Mouse (Mus musculus) hindbrain, embryonic 14.5 days (tissue): Measurements from ENCODE around the gene Trpd52l3. TPM values are rescaled to one million over a fixed set of nuclear protein-coding genes. Genes with fewer than 3 reads are reported as not detected.

Source experiments
- ATAC-seq: fragments of 200-750 bp; cut with Nextera tagmentation; 2 replicates; pipeline ENCODE4 v1.8.0; 2017; ENCODE audit warnings: moderate number of reproducible peaks, mild to moderate bottlenecking, moderate TSS enrichment, moderate library complexity; ENCODE audit not compliant: low FRiP score
- DNase-seq: peaks from one replicate; pipeline ENCODE4 v3.0.0-alpha.2; 2015; ENCODE audit warnings: low spot score
- H3K27ac ChIP-seq: fragments of 300-500 bp; sonication (generic); 2 replicates; pipeline ENCODE4 v1.5.1; 2014; ENCODE audit warnings: mild to moderate bottlenecking, moderate library complexity
- H3K27me3 ChIP-seq: fragments of 300-500 bp; sonication (generic); 2 replicates; pipeline ENCODE4 v1.6.1; 2014; ENCODE audit warnings: mild to moderate bottlenecking, low read length, mixed read lengths; ENCODE audit not compliant: control insufficient read depth, insufficient read depth
- H3K36me3 ChIP-seq: fragments of 300-500 bp; sonication (generic); replicated peaks from 2 replicates; pipeline ENCODE4 v1.6.1; 2014; ENCODE audit not compliant: control insufficient read depth, insufficient read depth
- H3K4me1 ChIP-seq: fragments of 300-500 bp; sonication (generic); replicated peaks from 2 replicates; pipeline ENCODE4 v1.6.1; 2014; ENCODE audit warnings: antibody characterized with exemption, low read length, mixed read lengths; ENCODE audit not compliant: control insufficient read depth, insufficient read depth
- H3K4me2 ChIP-seq: fragments of 300-500 bp; sonication (generic); replicated peaks from 2 replicates; pipeline ENCODE4 v1.6.1; 2014; ENCODE audit warnings: mild to moderate bottlenecking, moderate library complexity
- H3K4me3 ChIP-seq: fragments of 300-500 bp; sonication (generic); replicated peaks from 2 replicates; pipeline ENCODE4 v1.5.1; 2014; ENCODE audit warnings: mild to moderate bottlenecking, low read length
- H3K9ac ChIP-seq: fragments of 300-500 bp; sonication (generic); 2 replicates; pipeline ENCODE4 v1.6.1; 2014
- H3K9me3 ChIP-seq: fragments of 300-500 bp; sonication (generic); 2 replicates; pipeline ENCODE4 v1.6.1; 2016; ENCODE audit warnings: low read length; ENCODE audit not compliant: control insufficient read depth
- WGBS: fragments of 180-500 bp; shearing (Covaris S2); extraction: QIAGEN DNeasy Blood & Tissue Kit; methylation state at CpG from one replicate; pipeline ENCODE4 v1.1.7; 2014; 5-methylcytosine and 5-hydroxymethylcytosine counted together
- polyA plus RNA-seq: library from polyadenylated mRNA; unstranded; fragments of >200 nt; fragmentation: Nextera tagmentation; extraction: Ambion mirVana; gene quantifications from 2 replicates; pipeline ENCODE4 v1.2.1, GENCODE M21; 2014

Gene Trpd52l3
- polyA plus RNA-seq, 1 experiment from 2014 or later = not detected

- ATAC-seq (no peak), DNase-seq (no peak)
- whole genome bisulfite sequencing = 94% methylated on average over 2 of the region's 2 CpGs
Measured at GRCm38 (mm10) chr19:30043691-30044090, 40.1 kb downstream of the Trpd52l3 start.

GRCm38 (mm10) chr19:30044630-30045029 lies 41.0 kb downstream of the Trpd52l3 start:
- Histone ChIP-seq H3K27ac (no peak overlapping the region), H3K4me2 (no peak overlapping the region), H3K9ac (no peak overlapping the region), H3K4me3 (no peak overlapping the region), H3K9me3 (no peaks in the 10 kb centered on the region), H3K4me1 (no peaks in the 10 kb centered on the region), H3K36me3 (peaks cover 16% of the 10 kb centered on the region; the same call in 1 of the 2 replicates), H3K27me3 (no peaks in the 10 kb centered on the region)
- DNase-seq (no peak), ATAC-seq (no peak)
- 97% methylated on average over 1 of the region's 1 CpGs for WGBS

More at GRCm38 (mm10) chr19:30043691-30044090, 40.1 kb downstream of the Trpd52l3 start:
- Histone ChIP-seq H3K4me1 (no peaks in the 10 kb centered on the region), H3K27me3 (no peaks in the 10 kb centered on the region), H3K9ac (no peak overlapping the region), H3K4me2 (no peak overlapping the region), H3K27ac (no peak overlapping the region), H3K9me3 (no peaks in the 10 kb centered on the region), H3K4me3 (no peak overlapping the region), H3K36me3 (peaks cover 16% of the 10 kb centered on the region; the same call in 1 of the 2 replicates)

- Histone ChIP-seq H3K27ac (no peak overlapping the region), H3K36me3 (peaks cover 16% of the 10 kb centered on the region; the same call in 1 of the 2 replicates), H3K27me3 (no peaks in the 10 kb centered on the region), H3K9me3 (no peaks in the 10 kb centered on the region), H3K9ac (no peak overlapping the region), H3K4me3 (no peak overlapping the region), H3K4me1 (no peaks in the 10 kb centered on the region), H3K4me2 (no peak overlapping the region)
- 70% methylated on average over 1 of the region's 1 CpGs for WGBS
- no peak for ATAC-seq
- no peak for DNase-seq
Measured at GRCm38 (mm10) chr19:30045857-30046256, 42.3 kb downstream of the Trpd52l3 start.

- ATAC-seq (no peak), DNase-seq (no peak)
- Histone ChIP-seq H3K4me3 (no peak overlapping the region), H3K9me3 (no peaks in the 10 kb centered on the region), H3K4me2 (no peak overlapping the region), H3K27me3 (no peaks in the 10 kb centered on the region), H3K36me3 (peaks cover 3% of the 10 kb centered on the region; the same call in 1 of the 2 replicates), H3K4me1 (no peaks in the 10 kb centered on the region), H3K27ac (no peak overlapping the region), H3K9ac (no peak overlapping the region)
- WGBS = 92% methylated on average over 2 of the region's 2 CpGs
Measured at GRCm38 (mm10) chr19:30050584-30050983, 47.0 kb downstream of the Trpd52l3 start.

- H3K27ac ChIP-seq = no peak overlapping the region
- H3K4me3 ChIP-seq = no peak overlapping the region
- H3K36me3 ChIP-seq = peaks cover 3% of the 10 kb centered on the region; the same call in 1 of the 2 replicates
- 96% methylated on average over 3 of the region's 3 CpGs for WGBS
- ATAC-seq (no peak), DNase-seq (no peak)
- no peaks in the 10 kb centered on the region for H3K4me1 ChIP-seq
- H3K4me2 ChIP-seq = no peak overlapping the region
- H3K9ac ChIP-seq = no peak overlapping the region
- no peaks in the 10 kb centered on the region for H3K27me3 ChIP-seq
- no peaks in the 10 kb centered on the region for H3K9me3 ChIP-seq
Measured at GRCm38 (mm10) chr19:30051479-30051878, 47.9 kb downstream of the Trpd52l3 start.

GRCm38 (mm10) chr19:30054218-30054617 lies 50.6 kb downstream of the Trpd52l3 start:
- WGBS = 95% methylated on average over 2 of the region's 2 CpGs
- DNase-seq (no peak), ATAC-seq (no peak)
- H3K4me1 ChIP-seq = no peaks in the 10 kb centered on the region
- H3K36me3 ChIP-seq = 0 out of 2 replicates have a peak, but pooled peaks cover 4% of the 10 kb centered on the region
- no peaks in the 10 kb centered on the region for H3K27me3 ChIP-seq
- no peak overlapping the region for H3K4me2 ChIP-seq
- H3K9ac ChIP-seq = no peak overlapping the region
- no peaks in the 10 kb centered on the region for H3K9me3 ChIP-seq
- H3K4me3 ChIP-seq = no peak overlapping the region
- H3K27ac ChIP-seq = no peak overlapping the region

Other genes starting within 250 kb of the Trpd52l3 start
- 10.1 and 10.8 TPM in 2 replicates for gene 9930021J03Rik, start 197.8 kb upstream of the Trpd52l3 start, polyA plus RNA-seq
- gene Ranbp6, start 190.8 kb upstream of the Trpd52l3 start, polyA plus RNA-seq = 60.7 and 72.3 TPM in 2 replicates
- gene Il33, start 78.7 kb upstream of the Trpd52l3 start, polyA plus RNA-seq = 2.0 and 2.3 TPM in 2 replicates
- gene Uhrf2, start 26.7 kb downstream of the Trpd52l3 start, polyA plus RNA-seq = 52.3 and 59.2 TPM in 2 replicates
- 7.2 and 8.5 TPM in 2 replicates for gene Gldc, start 171.6 kb downstream of the Trpd52l3 start, polyA plus RNA-seq
- not detected in 2 replicates for gene Mbl2, start 229.2 kb downstream of the Trpd52l3 start, polyA plus RNA-seq